Mouse (Mus musculus): ENCODE data around the gene Spns3. TPM values are rescaled to one million over a fixed set of nuclear protein-coding genes. Genes with fewer than 3 reads are reported as not detected.

Gene Spns3
- polyA plus RNA-seq, 1 experiment from 2014 or later, result 0.16 TPM

GRCm38 (mm10) chr11:72474926-72475325 lies 75.4 kb downstream of the Spns3 start:
- H3K4me2 ChIP-seq, result no peak overlapping the region
- no peak overlapping the region for H3K4me3 ChIP-seq
- H3K9me3 ChIP-seq, result no peaks in the 10 kb centered on the region
- no peaks in the 10 kb centered on the region for H3K27me3 ChIP-seq
- peaks cover 25% of the 10 kb centered on the region for H3K36me3 ChIP-seq
- 0 out of 2 replicates have a peak overlapping the region, but pooled peaks have one; percentile 35 for H3K27ac ChIP-seq
- no peak for ATAC-seq (ENCODE audit: low FRiP score)
- WGBS, result 76% methylated on average over 3 of the region's 3 CpGs
- H3K4me1 ChIP-seq (replicated peaks), result peaks cover 49% of the 10 kb centered on the region
- no peak overlapping the region for H3K9ac ChIP-seq

DNA sequence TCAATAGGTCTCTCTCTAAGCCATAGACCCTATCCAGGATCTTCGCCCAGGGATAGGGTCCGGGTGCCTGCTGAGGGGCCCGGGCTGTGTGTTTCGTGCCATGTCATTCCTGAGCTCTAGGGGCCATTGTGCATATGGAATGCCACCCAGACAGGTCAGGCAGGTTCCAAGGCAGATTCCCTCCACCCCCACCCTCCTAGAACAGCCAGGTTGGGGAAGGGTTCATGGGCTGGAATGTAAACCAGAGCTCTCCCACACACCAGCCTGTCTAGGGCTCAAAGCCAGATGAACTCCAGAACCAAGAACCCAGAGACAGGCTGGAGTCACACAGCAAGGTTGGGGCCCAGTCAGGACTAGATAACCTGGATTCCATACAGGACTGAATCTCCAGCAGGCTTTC lies 76.8 kb downstream of the Spns3 start:
- Histone ChIP-seq H3K27me3 (no peaks in the 10 kb centered on the region), H3K9me3 (no peaks in the 10 kb centered on the region), H3K36me3 (peaks cover 25% of the 10 kb centered on the region), H3K9ac (no peak overlapping the region), H3K4me2 (no peak overlapping the region), H3K4me1 (replicated peaks) (peaks cover 59% of the 10 kb centered on the region), H3K4me3 (no peak overlapping the region), H3K27ac (no peak overlapping the region)
- WGBS, result 98% methylated on average over 4 of the region's 4 CpGs
- ATAC-seq (ENCODE audit: low FRiP score), result no peak

- Histone ChIP-seq H3K4me1 (replicated peaks) (peaks cover 53% of the 10 kb centered on the region), H3K27me3 (no peaks in the 10 kb centered on the region), H3K4me3 (no peak overlapping the region), H3K9me3 (no peaks in the 10 kb centered on the region), H3K4me2 (no peak overlapping the region), H3K36me3 (peaks cover 25% of the 10 kb centered on the region), H3K9ac (no peak overlapping the region), H3K27ac (peak overlapping the region; percentile 23; the same call in 1 of the 2 replicates)
- 78% methylated on average over 6 of the region's 6 CpGs for WGBS
- no peak for ATAC-seq (ENCODE audit: low FRiP score)
Observed at GRCm38 (mm10) chr11:72471381-72471780, 78.9 kb downstream of the Spns3 start.

DNA sequence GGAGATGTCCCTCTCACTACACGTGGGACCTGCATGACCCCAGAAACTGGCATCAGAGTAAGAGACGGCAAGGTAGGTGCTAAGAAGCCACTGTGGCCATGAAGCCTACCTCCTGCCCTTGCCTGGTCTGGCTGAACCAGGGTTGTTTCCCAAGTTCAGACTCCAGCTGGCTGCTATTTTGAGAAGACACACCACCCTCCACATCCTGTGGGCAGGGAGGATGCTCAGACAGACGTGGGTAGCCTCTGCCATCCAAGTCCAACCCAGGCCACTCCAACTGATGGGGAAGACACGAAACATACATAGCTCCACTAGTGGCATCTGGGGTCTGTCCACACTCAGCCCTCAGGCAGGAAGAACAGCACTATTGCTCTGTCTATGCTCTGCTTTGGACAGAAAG lies 80.3 kb downstream of the Spns3 start:
- no peak for ATAC-seq (ENCODE audit: low FRiP score)
- H3K9me3 ChIP-seq, result no peaks in the 10 kb centered on the region
- H3K4me2 ChIP-seq, result no peak overlapping the region
- H3K9ac ChIP-seq, result no peak overlapping the region
- no peaks in the 10 kb centered on the region for H3K27me3 ChIP-seq
- 73% methylated on average over 4 of the region's 4 CpGs for WGBS
- H3K4me1 ChIP-seq (replicated peaks), result peaks cover 52% of the 10 kb centered on the region
- H3K27ac ChIP-seq, result 0 out of 2 replicates have a peak overlapping the region, but pooled peaks have one; percentile 53
- H3K4me3 ChIP-seq, result no peak overlapping the region
- peaks cover 28% of the 10 kb centered on the region for H3K36me3 ChIP-seq

- H3K4me1 ChIP-seq (replicated peaks), result peaks cover 54% of the 10 kb centered on the region
Observed at GRCm38 (mm10) chr11:72469217-72469616, 81.1 kb downstream of the Spns3 start.

DNA sequence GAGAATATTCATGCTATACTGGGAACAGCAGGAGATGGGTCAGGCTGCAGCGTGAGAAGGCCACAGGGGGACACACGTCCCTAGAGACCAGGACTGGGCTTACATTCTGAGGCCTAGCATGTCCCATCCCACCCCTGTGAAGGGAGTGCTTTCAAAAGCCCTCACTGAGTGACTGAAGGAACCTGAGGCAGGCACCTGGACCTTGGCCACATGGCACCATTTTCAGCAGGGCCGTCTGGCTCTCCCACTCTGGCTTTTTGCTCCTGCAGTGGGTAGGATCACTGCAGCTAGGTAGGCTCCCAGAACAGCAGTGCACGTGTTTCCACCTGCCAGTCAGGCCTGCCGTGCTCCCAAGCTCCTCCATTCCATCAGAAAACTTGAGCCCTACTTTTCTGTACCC lies 81.8 kb downstream of the Spns3 start:
- Histone ChIP-seq H3K27ac (peak overlapping the region; percentile 53), H3K36me3 (peaks cover 24% of the 10 kb centered on the region), H3K27me3 (no peaks in the 10 kb centered on the region), H3K4me3 (no peak overlapping the region), H3K9ac (peak overlapping the region; percentile 21; the same call in 1 of the 2 replicates), H3K4me2 (no peak overlapping the region), H3K9me3 (no peaks in the 10 kb centered on the region), H3K4me1 (replicated peaks) (peaks cover 54% of the 10 kb centered on the region)
- ATAC-seq (ENCODE audit: low FRiP score), result no peak
- WGBS, result 75% methylated on average over 5 of the region's 5 CpGs

More at GRCm38 (mm10) chr11:72469217-72469616, 81.1 kb downstream of the Spns3 start:
- H3K36me3 ChIP-seq, result peaks cover 26% of the 10 kb centered on the region
- H3K9ac ChIP-seq, result no peak overlapping the region
- peak; percentile 62 for ATAC-seq (ENCODE audit: low FRiP score)
- 31% methylated on average over 5 of the region's 5 CpGs for WGBS
- H3K9me3 ChIP-seq, result no peaks in the 10 kb centered on the region
- no peak overlapping the region for H3K4me3 ChIP-seq
- peak overlapping the region; percentile 53 for H3K27ac ChIP-seq
- H3K4me2 ChIP-seq, result no peak overlapping the region
- no peaks in the 10 kb centered on the region for H3K27me3 ChIP-seq

- Histone ChIP-seq H3K4me3 (no peak overlapping the region), H3K4me1 (replicated peaks) (peaks cover 60% of the 10 kb centered on the region), H3K4me2 (no peak overlapping the region), H3K27ac (0 out of 2 replicates have a peak overlapping the region, but pooled peaks have one; percentile 30), H3K27me3 (no peaks in the 10 kb centered on the region), H3K9ac (no peak overlapping the region), H3K9me3 (no peaks in the 10 kb centered on the region), H3K36me3 (peaks cover 24% of the 10 kb centered on the region)
- no peak for ATAC-seq (ENCODE audit: low FRiP score)
- 66% methylated on average over 11 of the region's 11 CpGs for WGBS
Observed at GRCm38 (mm10) chr11:72466694-72467507, 83.4 kb downstream of the Spns3 start.

DNA sequence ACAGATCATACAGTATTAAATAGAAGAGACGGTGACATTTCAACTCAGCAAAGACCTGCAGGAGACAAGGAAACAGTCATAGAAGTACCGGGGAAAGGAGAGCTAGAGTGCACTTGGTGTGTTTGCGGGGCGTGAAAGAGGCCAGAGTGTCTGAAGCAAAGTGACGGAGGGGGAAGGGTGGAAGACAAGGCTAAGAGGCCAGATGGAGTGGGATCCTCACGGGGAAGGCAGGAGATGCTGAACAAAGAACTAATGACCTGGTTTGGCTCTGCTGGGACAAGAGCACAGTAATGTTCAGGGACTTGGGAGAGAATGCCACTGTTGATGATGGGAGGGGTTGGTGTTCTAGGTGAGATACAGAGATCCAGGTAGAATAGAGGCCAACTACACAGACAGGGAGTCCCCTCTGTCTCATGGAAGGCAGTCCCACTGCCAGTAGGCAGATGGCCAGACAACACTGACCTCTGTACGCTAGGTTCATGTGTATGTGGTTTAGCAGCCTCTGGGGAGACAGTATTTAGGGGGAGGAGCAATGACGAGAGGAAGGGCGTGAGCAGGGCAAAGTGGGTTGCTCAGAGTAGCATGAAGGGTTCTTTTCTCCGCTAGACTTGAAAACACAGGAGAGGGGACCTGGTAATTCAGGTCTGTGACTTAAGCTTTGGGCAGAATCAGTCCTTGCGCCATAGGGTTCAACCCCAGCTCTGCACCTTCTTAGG lies 84.2 kb downstream of the Spns3 start:
- H3K27me3 ChIP-seq, result no peaks in the 10 kb centered on the region
- no peak for ATAC-seq (ENCODE audit: low FRiP score)
- H3K9me3 ChIP-seq, result no peaks in the 10 kb centered on the region
- H3K4me2 ChIP-seq, result no peak overlapping the region
- H3K36me3 ChIP-seq, result peaks cover 31% of the 10 kb centered on the region
- 0 out of 2 replicates have a peak overlapping the region, but pooled peaks have one; percentile 8 for H3K9ac ChIP-seq
- no peak overlapping the region for H3K4me3 ChIP-seq
- WGBS, result 57% methylated on average over 11 of the region's 11 CpGs
- H3K4me1 ChIP-seq (replicated peaks), result peaks cover 65% of the 10 kb centered on the region
- H3K27ac ChIP-seq, result no peak overlapping the region

GRCm38 (mm10) chr11:72464821-72465220 lies 85.5 kb downstream of the Spns3 start:
- no peak for ATAC-seq (ENCODE audit: low FRiP score)
- H3K36me3 ChIP-seq, result peaks cover 38% of the 10 kb centered on the region
- no peak overlapping the region for H3K9ac ChIP-seq
- H3K4me3 ChIP-seq, result no peak overlapping the region
- 54% methylated on average over 3 of the region's 3 CpGs for WGBS
- peaks cover 64% of the 10 kb centered on the region for H3K4me1 ChIP-seq (replicated peaks)
- H3K27ac ChIP-seq, result peak overlapping the region; percentile 26; the same call in 1 of the 2 replicates
- no peak overlapping the region for H3K4me2 ChIP-seq
- no peaks in the 10 kb centered on the region for H3K9me3 ChIP-seq
- no peaks in the 10 kb centered on the region for H3K27me3 ChIP-seq

- peak overlapping the region; percentile 56; the same call in 1 of the 2 replicates for H3K27ac ChIP-seq
- H3K27me3 ChIP-seq, result no peaks in the 10 kb centered on the region
- H3K4me2 ChIP-seq, result no peak overlapping the region
- H3K36me3 ChIP-seq, result peaks cover 63% of the 10 kb centered on the region
- H3K4me1 ChIP-seq (replicated peaks), result peaks cover 37% of the 10 kb centered on the region
- WGBS, result 31% methylated on average over 5 of the region's 5 CpGs
- no peak overlapping the region for H3K4me3 ChIP-seq
- no peaks in the 10 kb centered on the region for H3K9me3 ChIP-seq
- H3K9ac ChIP-seq, result no peak overlapping the region
- ATAC-seq (ENCODE audit: low FRiP score), result no peak
Observed at GRCm38 (mm10) chr11:72461500-72461981, 88.8 kb downstream of the Spns3 start.

DNA sequence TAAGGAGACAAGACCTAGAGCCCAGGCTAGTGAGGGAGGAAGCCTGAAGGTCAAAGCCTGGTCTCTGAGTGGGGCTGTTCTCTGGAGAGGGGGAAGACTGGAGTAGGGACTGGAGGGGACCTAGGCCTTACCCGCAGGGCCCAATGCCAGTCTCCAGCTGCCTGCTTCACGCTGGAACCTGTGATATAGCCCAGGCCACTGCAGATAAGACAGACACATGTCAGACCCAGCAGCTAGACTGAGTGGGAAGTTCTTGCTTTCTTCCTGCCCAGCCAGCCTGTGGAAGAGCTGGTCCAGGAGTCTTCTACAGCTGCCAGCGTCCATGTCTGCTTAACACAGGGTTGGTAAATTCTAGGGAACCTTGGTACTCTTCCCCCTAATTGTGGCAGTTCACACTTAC lies 91.8 kb downstream of the Spns3 start:
- H3K9me3 ChIP-seq, result no peaks in the 10 kb centered on the region
- H3K4me3 ChIP-seq, result no peak overlapping the region
- H3K4me2 ChIP-seq, result no peak overlapping the region
- H3K27ac ChIP-seq, result no peak overlapping the region
- H3K4me1 ChIP-seq (replicated peaks), result peaks cover 30% of the 10 kb centered on the region
- no peaks in the 10 kb centered on the region for H3K27me3 ChIP-seq
- H3K9ac ChIP-seq, result no peak overlapping the region
- peaks cover 84% of the 10 kb centered on the region for H3K36me3 ChIP-seq
- no peak for ATAC-seq (ENCODE audit: low FRiP score)
- WGBS, result 87% methylated on average over 3 of the region's 3 CpGs

- no peak for ATAC-seq (ENCODE audit: low FRiP score)
- no peak overlapping the region for H3K4me3 ChIP-seq
- peaks cover 84% of the 10 kb centered on the region for H3K36me3 ChIP-seq
- H3K4me1 ChIP-seq (replicated peaks), result peaks cover 30% of the 10 kb centered on the region
- no peak overlapping the region for H3K9ac ChIP-seq
- H3K27ac ChIP-seq, result no peak overlapping the region
- H3K9me3 ChIP-seq, result no peaks in the 10 kb centered on the region
- no peak overlapping the region for H3K4me2 ChIP-seq
- WGBS, result 79% methylated on average over 12 of the region's 12 CpGs
- H3K27me3 ChIP-seq, result no peaks in the 10 kb centered on the region
Observed at GRCm38 (mm10) chr11:72457995-72458496, 92.3 kb downstream of the Spns3 start.
